Mouse (Mus musculus) C2C12 (cell line): ENCODE data around the gene Gdi1. TPM values are rescaled to one million over a fixed set of nuclear protein-coding genes. Genes with fewer than 3 reads are reported as not detected.
A peak's percentile ranks its signal among the peaks of the same experiment; 100 is the strongest.

Source experiments
- H3K27me3 ChIP-seq: one replicate; pipeline ENCODE4 v1.6.1; 2011; ENCODE audit not compliant: control insufficient read depth, insufficient read depth, insufficient read length
- H3K36me3 ChIP-seq: one replicate; pipeline ENCODE4 v1.6.1; 2011; ENCODE audit not compliant: control insufficient read depth, insufficient read depth
- H3K4me3 ChIP-seq: one replicate; pipeline ENCODE4 v1.5.1; 2011; ENCODE audit warnings: mild to moderate bottlenecking, control low read depth; ENCODE audit not compliant: poor library complexity, insufficient read depth, severe bottlenecking
- H3K79me2 ChIP-seq: one replicate; pipeline ENCODE4 v1.6.1; 2011; ENCODE audit not compliant: control insufficient read depth, insufficient read depth
- H3K79me3 ChIP-seq: one replicate; pipeline ENCODE4 v1.6.1; 2011; ENCODE audit warnings: low read depth, control low read depth
- H3ac ChIP-seq: one replicate; pipeline ENCODE3; 2011; ENCODE audit warnings: low read depth; ENCODE audit not compliant: control insufficient read depth, insufficient read length
- CEBPB ChIP-seq: IDR thresholded peaks from one replicate; pipeline ENCODE4 v1.6.1; 2011; ENCODE audit warnings: low read depth, mild to moderate bottlenecking, control low read depth, moderate library complexity
- CTCF ChIP-seq: IDR thresholded peaks from one replicate; pipeline ENCODE4 v1.5.1; 2011; ENCODE audit not compliant: control insufficient read depth, insufficient read depth, insufficient read length
- FOSL1 ChIP-seq: IDR thresholded peaks from one replicate; pipeline ENCODE4 v1.8.0; 2011; ENCODE audit warnings: mild to moderate bottlenecking, low read length; ENCODE audit not compliant: poor library complexity, insufficient read depth, severe bottlenecking
- MAX ChIP-seq: IDR thresholded peaks from one replicate; pipeline ENCODE4 v1.6.1; 2011; ENCODE audit warnings: mild to moderate bottlenecking, control low read depth
- MYOD1 ChIP-seq: IDR thresholded peaks from one replicate; pipeline ENCODE4 v1.6.1; 2011; ENCODE audit warnings: low read depth; ENCODE audit not compliant: control insufficient read depth, insufficient read length
- MYOG ChIP-seq: IDR thresholded peaks from one replicate; pipeline ENCODE4 v1.6.1; 2011; ENCODE audit not compliant: control insufficient read depth, insufficient read length; ENCODE audit errors: extremely low read depth
- USF1 ChIP-seq: IDR thresholded peaks from one replicate; pipeline ENCODE4 v1.6.1; 2011; ENCODE audit warnings: low read depth, mild to moderate bottlenecking, control low read depth, moderate library complexity
- polyA plus RNA-seq: library from polyadenylated mRNA; unstranded; fragments of >200 nt; fragmentation: generic; extraction: Trizol; gene quantifications from one replicate; pipeline ENCODE4 v1.2.1, GENCODE M21; 2012; ENCODE audit warnings: missing spikeins

Gdi1 gene
- polyA plus RNA-seq, 1 experiment = 95.2 TPM

GRCm38 (mm10) chrX:74273422-74274322 is 31.1 kb upstream of the Gdi1 start:
- peaks cover 20% of the 10 kb centered on the region for H3K79me3 ChIP-seq
- peaks cover 27% of the 10 kb centered on the region for H3K79me2 ChIP-seq
- peaks cover 21% of the 10 kb centered on the region for H3K36me3 ChIP-seq
- no peaks in the 10 kb centered on the region for H3K27me3 ChIP-seq
- H3ac ChIP-seq = no peak overlapping the region
- TF ChIP-seq CTCF (no peak), USF1 (no peak), MYOG (no peak), CEBPB (no peak), FOSL1 (no peak), MAX (no peak), MYOD1 (no peak)
- H3K4me3 ChIP-seq = no peak overlapping the region

GRCm38 (mm10) chrX:74277916-74278315 is 26.9 kb upstream of the Gdi1 start:
- Histone ChIP-seq H3ac (no peak overlapping the region), H3K4me3 (no peak overlapping the region), H3K27me3 (no peaks in the 10 kb centered on the region), H3K36me3 (peaks cover 6% of the 10 kb centered on the region), H3K79me2 (peaks cover 24% of the 10 kb centered on the region), H3K79me3 (peaks cover 3% of the 10 kb centered on the region)
- no peak for TF ChIP-seq MYOD1
- no peak for TF ChIP-seq CTCF
- TF ChIP-seq USF1 = no peak
- no peak for TF ChIP-seq MYOG
- no peak for TF ChIP-seq FOSL1
- TF ChIP-seq MAX = no peak
- TF ChIP-seq CEBPB = no peak

GRCm38 (mm10) chrX:74281041-74281731 is 23.6 kb upstream of the Gdi1 start:
- Histone ChIP-seq H3ac (peak overlapping the region; percentile 41), H3K36me3 (no peaks in the 10 kb centered on the region), H3K27me3 (no peaks in the 10 kb centered on the region), H3K79me3 (no peaks in the 10 kb centered on the region), H3K4me3 (peak overlapping the region; percentile 25), H3K79me2 (peaks cover 29% of the 10 kb centered on the region)
- TF ChIP-seq MAX (no peak), MYOD1 (peak; percentile 32), CTCF (no peak), CEBPB (no peak)

GRCm38 (mm10) chrX:74281732-74282394 is 22.9 kb upstream of the Gdi1 start, which contains the start of the genes Taz and Dnase1l1:
TSS of gene Taz (plus strand) at chrX:74281912.
TSS of gene Dnase1l1 (minus strand) at chrX:74282337.
- Histone ChIP-seq H3K4me3 (peak within 1 kb of the TSS; percentile 41), H3K79me3 (no peaks in the 10 kb centered on the region), H3K36me3 (no peaks in the 10 kb centered on the region), H3ac (peak within 1 kb of the TSS; percentile 87), H3K27me3 (no peaks in the 10 kb centered on the region), H3K79me2 (peaks cover 29% of the 10 kb centered on the region)
- TF ChIP-seq FOSL1 (no peak), USF1 (no peak), CTCF (no peak), CEBPB (no peak), MYOD1 (no peak), MAX (no peak), MYOG (no peak)

GRCm38 (mm10) chrX:74282395-74283091 is 22.3 kb upstream of the Gdi1 start:
- Histone ChIP-seq H3K36me3 (no peaks in the 10 kb centered on the region), H3K27me3 (no peaks in the 10 kb centered on the region), H3ac (peak overlapping the region; percentile 87), H3K79me2 (peaks cover 29% of the 10 kb centered on the region), H3K4me3 (peak overlapping the region; percentile 41), H3K79me3 (no peaks in the 10 kb centered on the region)
- TF ChIP-seq MYOD1 = no peak
- no peak for TF ChIP-seq CTCF
- peak; percentile 29 for TF ChIP-seq MAX
- no peak for TF ChIP-seq FOSL1
- TF ChIP-seq MYOG = no peak
- no peak for TF ChIP-seq USF1
